Mouse (Mus musculus) c-Kit-negative CD71-positive TER-119-positive erythroid progenitor cells, embryonic 14.5 days (primary cell): ENCODE results near the gene Nhlh1.

Experiments used
- DNase-seq: peaks from one replicate; pipeline ENCODE4 v3.0.0-alpha.2; 2013; ENCODE audit warnings: low read depth, low spot score

Nhlh1 gene

GRCm38 (mm10) chr1:172053541-172054440 is 3.6 kb downstream of the Nhlh1 start:
- DNase-seq, result no peak

- no peak for DNase-seq
These were observed 4.5 kb downstream of the Nhlh1 start for GRCm38 (mm10) chr1:172052766-172053279.

- DNase-seq, result no peak
These were observed 8.1 kb downstream of the Nhlh1 start for GRCm38 (mm10) chr1:172049131-172049782.

GRCm38 (mm10) chr1:172048241-172048734 is 9.1 kb downstream of the Nhlh1 start:
- DNase-seq, result no peak

- peak; percentile 33 for DNase-seq
These were observed 10.4 kb downstream of the Nhlh1 start for GRCm38 (mm10) chr1:172046938-172047337.

GRCm38 (mm10) chr1:172046410-172046809 is 11.0 kb downstream of the Nhlh1 start:
- no peak for DNase-seq

GRCm38 (mm10) chr1:172029914-172030313 is 27.5 kb downstream of the Nhlh1 start:
- no peak for DNase-seq

GRCm38 (mm10) chr1:172028394-172029275 is 28.7 kb downstream of the Nhlh1 start, which contains the start of gene Vangl2:
Gene Vangl2 (minus strand): TSS chr1:172028444.
- no peak for DNase-seq

- DNase-seq, result no peak
These were observed 29.6 kb downstream of the Nhlh1 start for GRCm38 (mm10) chr1:172027809-172028102.

- no peak for DNase-seq
These were observed 30.2 kb downstream of the Nhlh1 start for GRCm38 (mm10) chr1:172027010-172027808.

- no peak for DNase-seq
These were observed 31.0 kb downstream of the Nhlh1 start for GRCm38 (mm10) chr1:172026201-172026901.

GRCm38 (mm10) chr1:172025201-172025904 is 32.0 kb downstream of the Nhlh1 start:
- no peak for DNase-seq

- no peak for DNase-seq
These were observed 33.1 kb downstream of the Nhlh1 start for GRCm38 (mm10) chr1:172024140-172024895.

- no peak for DNase-seq
These were observed 37.4 kb downstream of the Nhlh1 start for GRCm38 (mm10) chr1:172019863-172020521.

- no peak for DNase-seq
These were observed 38.0 kb downstream of the Nhlh1 start for GRCm38 (mm10) chr1:172019339-172019738.

- no peak for DNase-seq
These were observed 38.7 kb downstream of the Nhlh1 start for GRCm38 (mm10) chr1:172018336-172019311.

GRCm38 (mm10) chr1:172017517-172018070 is 39.8 kb downstream of the Nhlh1 start:
- DNase-seq, result no peak
